Mouse (Mus musculus): ENCODE measurements at regions not wholly inside any gene's neighbourhood (a gene's known extent, or its start where the extent isn't known, plus 50 kb on each side); places are given as distances from the start of the nearest gene placed in this dataset.

- H3K4me1 ChIP-seq (replicated peaks; ENCODE audit: control insufficient read depth, insufficient read depth, low read length): no peaks in the 10 kb centered on the region
- WGBS: 90% methylated on average over 23 of the region's 23 CpGs
- ATAC-seq (ENCODE audit: low read depth): no peak
These were observed 119.1 kb downstream of the Vrk1 start for GRCm38 (mm10) chr12:106128944-106129724.

GRCm38 (mm10) chr12:106130071-106130676 is 120.1 kb downstream of the Vrk1 start:
- 64% methylated on average over 11 of the region's 11 CpGs for WGBS
- H3K27me3 ChIP-seq (ENCODE audit: control insufficient read depth, insufficient read depth, low read depth, low read length): no peaks in the 10 kb centered on the region
- H3K4me2 ChIP-seq (ENCODE audit: low read depth, low read length): no peak overlapping the region
- H3K9ac ChIP-seq (ENCODE audit: low read length): no peak overlapping the region
- no peaks in the 10 kb centered on the region for H3K4me1 ChIP-seq (replicated peaks; ENCODE audit: control insufficient read depth, insufficient read depth, low read length)
- no peak for ATAC-seq (ENCODE audit: low read depth)
- H3K4me3 ChIP-seq (ENCODE audit: low read length): no peak overlapping the region
- no peaks in the 10 kb centered on the region for H3K9me3 ChIP-seq (ENCODE audit: control insufficient read depth, low read length)
- no peak overlapping the region for H3K27ac ChIP-seq (ENCODE audit: low read length)
- no peaks in the 10 kb centered on the region for H3K36me3 ChIP-seq (ENCODE audit: control insufficient read depth, insufficient read depth, low read length)

More at GRCm38 (mm10) chr12:106128944-106129724, 119.1 kb downstream of the Vrk1 start:
- Histone ChIP-seq H3K9ac (ENCODE audit: low read length) (no peak overlapping the region), H3K27ac (ENCODE audit: low read length) (no peak overlapping the region), H3K4me3 (ENCODE audit: low read length) (no peak overlapping the region), H3K4me2 (ENCODE audit: low read depth, low read length) (no peak overlapping the region), H3K27me3 (ENCODE audit: control insufficient read depth, insufficient read depth, low read depth, low read length) (no peaks in the 10 kb centered on the region), H3K36me3 (ENCODE audit: control insufficient read depth, insufficient read depth, low read length) (no peaks in the 10 kb centered on the region), H3K9me3 (ENCODE audit: control insufficient read depth, low read length) (no peaks in the 10 kb centered on the region)

GRCm38 (mm10) chr12:106132715-106133114 is 122.7 kb downstream of the Vrk1 start:
- Histone ChIP-seq H3K27ac (ENCODE audit: low read length) (no peak overlapping the region), H3K4me3 (ENCODE audit: low read length) (no peak overlapping the region), H3K9me3 (ENCODE audit: control insufficient read depth, low read length) (no peaks in the 10 kb centered on the region), H3K36me3 (ENCODE audit: control insufficient read depth, insufficient read depth, low read length) (no peaks in the 10 kb centered on the region), H3K4me2 (ENCODE audit: low read depth, low read length) (no peak overlapping the region), H3K27me3 (ENCODE audit: control insufficient read depth, insufficient read depth, low read depth, low read length) (no peaks in the 10 kb centered on the region), H3K9ac (ENCODE audit: low read length) (no peak overlapping the region), H3K4me1 (replicated peaks; ENCODE audit: control insufficient read depth, insufficient read depth, low read length) (no peaks in the 10 kb centered on the region)
- ATAC-seq (ENCODE audit: low read depth): no peak
- WGBS: 92% methylated on average over 8 of the region's 8 CpGs

- Histone ChIP-seq H3K4me3 (ENCODE audit: low read length) (no peak overlapping the region), H3K27me3 (ENCODE audit: control insufficient read depth, insufficient read depth, low read depth, low read length) (no peaks in the 10 kb centered on the region), H3K9ac (ENCODE audit: low read length) (no peak overlapping the region), H3K27ac (ENCODE audit: low read length) (no peak overlapping the region), H3K36me3 (ENCODE audit: control insufficient read depth, insufficient read depth, low read length) (no peaks in the 10 kb centered on the region), H3K4me1 (replicated peaks; ENCODE audit: control insufficient read depth, insufficient read depth, low read length) (no peaks in the 10 kb centered on the region), H3K9me3 (ENCODE audit: control insufficient read depth, low read length) (no peaks in the 10 kb centered on the region), H3K4me2 (ENCODE audit: low read depth, low read length) (no peak overlapping the region)
- ATAC-seq (ENCODE audit: low read depth): no peak
- 85% methylated on average over 15 of the region's 15 CpGs for WGBS
These were observed 128.4 kb downstream of the Vrk1 start for GRCm38 (mm10) chr12:106138466-106138865.

GRCm38 (mm10) chr12:106139491-106139890 is 129.5 kb downstream of the Vrk1 start:
- no peaks in the 10 kb centered on the region for H3K27me3 ChIP-seq (ENCODE audit: control insufficient read depth, insufficient read depth, low read depth, low read length)
- H3K4me1 ChIP-seq (replicated peaks; ENCODE audit: control insufficient read depth, insufficient read depth, low read length): no peaks in the 10 kb centered on the region
- WGBS: 66% methylated on average over 11 of the region's 11 CpGs
- no peak overlapping the region for H3K4me3 ChIP-seq (ENCODE audit: low read length)
- H3K9ac ChIP-seq (ENCODE audit: low read length): no peak overlapping the region
- no peak for ATAC-seq (ENCODE audit: low read depth)
- no peak overlapping the region for H3K27ac ChIP-seq (ENCODE audit: low read length)
- H3K36me3 ChIP-seq (ENCODE audit: control insufficient read depth, insufficient read depth, low read length): no peaks in the 10 kb centered on the region
- H3K4me2 ChIP-seq (ENCODE audit: low read depth, low read length): no peak overlapping the region
- H3K9me3 ChIP-seq (ENCODE audit: control insufficient read depth, low read length): no peaks in the 10 kb centered on the region

GRCm38 (mm10) chr12:106139927-106140326 is 129.9 kb downstream of the Vrk1 start:
- H3K4me1 ChIP-seq (replicated peaks; ENCODE audit: control insufficient read depth, insufficient read depth, low read length): no peaks in the 10 kb centered on the region
- H3K9ac ChIP-seq (ENCODE audit: low read length): no peak overlapping the region
- WGBS: 55% methylated on average over 5 of the region's 5 CpGs
- no peak overlapping the region for H3K4me2 ChIP-seq (ENCODE audit: low read depth, low read length)
- no peak overlapping the region for H3K27ac ChIP-seq (ENCODE audit: low read length)
- no peak overlapping the region for H3K4me3 ChIP-seq (ENCODE audit: low read length)
- ATAC-seq (ENCODE audit: low read depth): no peak
- H3K36me3 ChIP-seq (ENCODE audit: control insufficient read depth, insufficient read depth, low read length): no peaks in the 10 kb centered on the region
- H3K9me3 ChIP-seq (ENCODE audit: control insufficient read depth, low read length): no peaks in the 10 kb centered on the region
- H3K27me3 ChIP-seq (ENCODE audit: control insufficient read depth, insufficient read depth, low read depth, low read length): no peaks in the 10 kb centered on the region

GRCm38 (mm10) chr12:106140671-106141070 is 130.6 kb downstream of the Vrk1 start:
- 65% methylated on average over 8 of the region's 8 CpGs for WGBS
- H3K27ac ChIP-seq (ENCODE audit: low read length): no peak overlapping the region

GRCm38 (mm10) chr12:106143548-106143947 is 133.5 kb downstream of the Vrk1 start:
- no peak for ATAC-seq (ENCODE audit: low read depth)
- Histone ChIP-seq H3K36me3 (ENCODE audit: control insufficient read depth, insufficient read depth, low read length) (no peaks in the 10 kb centered on the region), H3K27ac (ENCODE audit: low read length) (no peak overlapping the region), H3K4me2 (ENCODE audit: low read depth, low read length) (no peak overlapping the region), H3K27me3 (ENCODE audit: control insufficient read depth, insufficient read depth, low read depth, low read length) (no peaks in the 10 kb centered on the region), H3K9ac (ENCODE audit: low read length) (no peak overlapping the region), H3K4me3 (ENCODE audit: low read length) (no peak overlapping the region), H3K9me3 (ENCODE audit: control insufficient read depth, low read length) (no peaks in the 10 kb centered on the region), H3K4me1 (replicated peaks; ENCODE audit: control insufficient read depth, insufficient read depth, low read length) (no peaks in the 10 kb centered on the region)
- 79% methylated on average over 3 of the region's 3 CpGs for WGBS

More at GRCm38 (mm10) chr12:106140671-106141070, 130.6 kb downstream of the Vrk1 start:
- no peak overlapping the region for H3K4me2 ChIP-seq (ENCODE audit: low read depth, low read length)
- no peak for ATAC-seq (ENCODE audit: low read depth)
- H3K36me3 ChIP-seq (ENCODE audit: control insufficient read depth, insufficient read depth, low read length): no peaks in the 10 kb centered on the region
- H3K4me1 ChIP-seq (replicated peaks; ENCODE audit: control insufficient read depth, insufficient read depth, low read length): no peaks in the 10 kb centered on the region
- no peak overlapping the region for H3K4me3 ChIP-seq (ENCODE audit: low read length)
- H3K27me3 ChIP-seq (ENCODE audit: control insufficient read depth, insufficient read depth, low read depth, low read length): no peaks in the 10 kb centered on the region
- no peak overlapping the region for H3K9ac ChIP-seq (ENCODE audit: low read length)
- no peaks in the 10 kb centered on the region for H3K9me3 ChIP-seq (ENCODE audit: control insufficient read depth, low read length)

GRCm38 (mm10) chr12:106156837-106157236 is 146.8 kb downstream of the Vrk1 start:
- H3K4me1 ChIP-seq (replicated peaks; ENCODE audit: control insufficient read depth, insufficient read depth, low read length): no peaks in the 10 kb centered on the region
- WGBS: 73% methylated on average over 6 of the region's 6 CpGs
- no peak overlapping the region for H3K4me3 ChIP-seq (ENCODE audit: low read length)
- ATAC-seq (ENCODE audit: low read depth): no peak
- H3K27me3 ChIP-seq (ENCODE audit: control insufficient read depth, insufficient read depth, low read depth, low read length): no peaks in the 10 kb centered on the region
- no peak overlapping the region for H3K9ac ChIP-seq (ENCODE audit: low read length)
- no peak overlapping the region for H3K27ac ChIP-seq (ENCODE audit: low read length)
- no peak overlapping the region for H3K4me2 ChIP-seq (ENCODE audit: low read depth, low read length)
- no peaks in the 10 kb centered on the region for H3K36me3 ChIP-seq (ENCODE audit: control insufficient read depth, insufficient read depth, low read length)
- no peaks in the 10 kb centered on the region for H3K9me3 ChIP-seq (ENCODE audit: control insufficient read depth, low read length)

All from lung, embryonic 16.5 days (tissue).